Mouse (Mus musculus): Measurements from ENCODE around the gene Catspere2. TPM values are rescaled to one million over a fixed set of nuclear protein-coding genes. Genes with fewer than 3 reads are reported as not detected.
"Not testable (repeated sequence)": the region's sequence is repeated elsewhere in the genome, so short reads cannot be mapped to it uniquely, and the experiment has no call there.

Gene Catspere2
- polyA plus RNA-seq (2014; fragmentation: Nextera tagmentation; extraction: Ambion mirVana) = 0.10 and 0.15 TPM in 2 replicates

DNA sequence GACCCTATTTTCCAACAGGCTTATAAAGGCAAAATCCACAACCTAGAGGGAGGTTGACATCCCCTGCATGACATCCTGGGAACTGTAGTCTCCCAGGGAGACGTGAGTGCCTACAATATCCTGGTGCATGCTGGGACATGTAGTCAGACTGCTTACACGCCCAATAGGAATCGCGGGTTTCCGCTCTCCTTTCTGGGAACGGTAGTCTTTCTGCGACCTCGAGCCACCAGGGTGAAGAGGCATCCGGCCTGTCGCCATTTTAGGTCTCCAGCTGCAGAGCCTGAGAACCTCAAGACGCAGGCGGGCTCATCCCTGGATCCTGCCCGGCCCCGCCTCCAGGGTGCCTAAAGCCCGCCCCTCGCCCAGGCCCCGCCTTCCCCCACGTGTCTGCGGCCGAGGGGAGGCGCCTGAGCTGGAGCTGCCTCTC lies at the start of gene Catspere2:
TSS of gene Catspere2 (plus strand) at position 400 of the 427 bp plus-strand sequence.
- DNase-seq (ENCODE audit: low spot score) = peak; percentile 96
- under 1% methylated on average over 20 of the region's 21 CpGs for WGBS
- H3K9me3 ChIP-seq (replicated peaks; ENCODE audit: control insufficient read depth, low read length); H3K36me3 ChIP-seq (replicated peaks; ENCODE audit: control insufficient read depth, insufficient read depth, low read depth, low read length); H3K27me3 ChIP-seq (ENCODE audit: control insufficient read depth, insufficient read depth, low read length); H3K4me1 ChIP-seq (ENCODE audit: control insufficient read depth, insufficient read depth, low read length); H3K27ac ChIP-seq (replicated peaks; ENCODE audit: low read depth, low read length): not testable (repeated sequence)
- 0 out of 2 replicates have a peak within 1 kb of the TSS, but pooled peaks have one; percentile 18 for H3K9ac ChIP-seq (replicated peaks; ENCODE audit: low read length)
- H3K4me2 ChIP-seq (ENCODE audit: low read depth, low read length) = peak within 1 kb of the TSS; percentile 53
- peak within 1 kb of the TSS; percentile 56 for H3K4me3 ChIP-seq (ENCODE audit: low read depth, low read length)
- peak; percentile 99 for ATAC-seq (replicated peaks; ENCODE audit: insufficient number of reproducible peaks, low FRiP score, low TSS enrichment, low read depth)

DNA sequence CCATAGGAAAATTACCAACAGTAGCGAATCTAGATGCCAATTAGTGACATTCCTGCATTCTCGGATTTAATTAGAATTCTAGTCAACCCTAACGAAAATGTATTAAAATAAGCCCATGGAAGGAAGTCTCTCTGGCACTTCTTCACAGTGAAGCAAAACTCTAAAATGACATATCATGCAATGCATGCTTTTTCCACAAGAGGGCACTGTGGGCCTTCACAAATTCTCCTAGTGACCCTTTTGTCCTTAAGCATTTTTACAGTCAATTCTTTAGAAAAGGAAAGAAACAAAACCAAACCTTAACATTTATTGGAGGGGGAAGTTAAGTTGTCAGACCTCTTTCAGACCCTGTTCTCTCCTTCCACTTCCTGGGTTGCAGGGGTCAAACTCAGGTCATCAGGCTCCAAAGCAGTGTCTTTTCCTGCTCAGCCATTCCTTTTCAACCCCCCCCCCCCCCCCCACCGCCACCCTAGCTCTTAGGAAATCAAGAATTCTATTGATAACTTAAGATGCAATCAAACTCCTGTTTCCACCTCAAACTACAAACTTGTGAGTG lies 42.7 kb upstream of the Catspere2 start:
- not testable (repeated sequence) for H3K36me3 ChIP-seq (replicated peaks; ENCODE audit: control insufficient read depth, insufficient read depth, low read depth, low read length); H3K9me3 ChIP-seq (replicated peaks; ENCODE audit: control insufficient read depth, low read length); H3K27ac ChIP-seq (replicated peaks; ENCODE audit: low read depth, low read length); H3K4me2 ChIP-seq (ENCODE audit: low read depth, low read length); H3K27me3 ChIP-seq (ENCODE audit: control insufficient read depth, insufficient read depth, low read length); H3K4me3 ChIP-seq (ENCODE audit: low read depth, low read length); ATAC-seq (replicated peaks; ENCODE audit: insufficient number of reproducible peaks, low FRiP score, low TSS enrichment, low read depth); H3K9ac ChIP-seq (replicated peaks; ENCODE audit: low read length); H3K4me1 ChIP-seq (ENCODE audit: control insufficient read depth, insufficient read depth, low read length)
- peak; percentile 10 for DNase-seq (ENCODE audit: low spot score)
- 5% methylated on average over 3 of the region's 4 CpGs for WGBS

DNA sequence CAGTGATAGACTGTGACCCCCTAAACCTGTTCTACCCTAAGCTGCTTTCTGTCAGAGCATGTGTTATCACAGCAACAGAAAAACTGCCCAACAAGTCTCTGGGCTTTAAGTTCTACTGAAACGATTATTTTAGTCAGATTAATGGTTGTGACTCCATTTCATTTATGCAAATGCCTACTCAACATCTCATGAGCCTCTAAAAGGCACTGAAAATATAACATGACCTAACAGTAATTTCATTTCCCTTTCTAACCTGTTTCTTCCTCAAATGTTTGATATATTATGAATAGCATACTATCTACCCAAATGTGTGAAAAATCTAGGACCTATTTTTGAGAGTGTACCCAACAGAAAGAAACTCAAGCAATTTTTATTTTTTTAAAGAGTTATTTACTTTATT lies 1.9 kb upstream of the Catspere2 start:
- H3K4me2 ChIP-seq (ENCODE audit: low read depth, low read length) = no peak overlapping the region
- no peaks in the 10 kb centered on the region for H3K4me1 ChIP-seq (ENCODE audit: control insufficient read depth, insufficient read depth, low read length)
- H3K9ac ChIP-seq (replicated peaks; ENCODE audit: low read length) = no peak overlapping the region
- WGBS = 57% methylated on average over 1 of the region's 1 CpGs
- DNase-seq (ENCODE audit: low spot score) = no peak
- ATAC-seq (replicated peaks; ENCODE audit: insufficient number of reproducible peaks, low FRiP score, low TSS enrichment, low read depth) = no peak
- no peaks in the 10 kb centered on the region for H3K36me3 ChIP-seq (replicated peaks; ENCODE audit: control insufficient read depth, insufficient read depth, low read depth, low read length)
- no peak overlapping the region for H3K27ac ChIP-seq (replicated peaks; ENCODE audit: low read depth, low read length)
- H3K9me3 ChIP-seq (replicated peaks; ENCODE audit: control insufficient read depth, low read length) = no peaks in the 10 kb centered on the region
- H3K27me3 ChIP-seq (ENCODE audit: control insufficient read depth, insufficient read depth, low read length) = no peaks in the 10 kb centered on the region
- no peak overlapping the region for H3K4me3 ChIP-seq (ENCODE audit: low read depth, low read length)

DNA sequence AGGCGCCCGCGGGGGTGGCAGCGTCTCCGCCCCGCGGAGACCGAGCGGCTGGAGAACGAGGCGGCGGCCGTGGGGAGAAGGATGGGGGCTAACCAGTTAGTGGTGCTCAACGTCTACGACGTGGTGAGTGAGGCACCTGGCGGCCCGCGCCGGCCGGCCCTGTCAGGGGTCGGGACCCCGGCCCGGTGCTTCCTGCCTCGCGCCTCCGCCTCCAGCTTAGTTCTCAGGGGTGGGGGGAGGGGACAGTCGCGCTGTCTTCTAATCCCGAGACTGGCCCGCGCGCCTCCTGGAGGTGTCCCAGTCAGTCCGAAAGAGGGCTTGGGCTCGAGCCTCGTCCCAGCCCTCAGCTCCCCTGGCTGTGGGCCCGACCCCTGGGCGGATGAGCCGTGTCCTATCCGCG lies 359 bp downstream of the Catspere2 start:
- H3K27me3 ChIP-seq (ENCODE audit: control insufficient read depth, insufficient read depth, low read length); DNase-seq (ENCODE audit: low spot score); H3K4me1 ChIP-seq (ENCODE audit: control insufficient read depth, insufficient read depth, low read length); H3K36me3 ChIP-seq (replicated peaks; ENCODE audit: control insufficient read depth, insufficient read depth, low read depth, low read length); H3K9me3 ChIP-seq (replicated peaks; ENCODE audit: control insufficient read depth, low read length); H3K27ac ChIP-seq (replicated peaks; ENCODE audit: low read depth, low read length): not testable (repeated sequence)
- Histone ChIP-seq H3K9ac (replicated peaks; ENCODE audit: low read length) (0 out of 2 replicates have a peak overlapping the region, but pooled peaks have one; percentile 18), H3K4me2 (ENCODE audit: low read depth, low read length) (peak overlapping the region; percentile 53), H3K4me3 (ENCODE audit: low read depth, low read length) (peak overlapping the region; percentile 56)
- 0% methylated on average over 24 of the region's 41 CpGs for WGBS
- ATAC-seq (replicated peaks; ENCODE audit: insufficient number of reproducible peaks, low FRiP score, low TSS enrichment, low read depth) = peak; percentile 58

DNA sequence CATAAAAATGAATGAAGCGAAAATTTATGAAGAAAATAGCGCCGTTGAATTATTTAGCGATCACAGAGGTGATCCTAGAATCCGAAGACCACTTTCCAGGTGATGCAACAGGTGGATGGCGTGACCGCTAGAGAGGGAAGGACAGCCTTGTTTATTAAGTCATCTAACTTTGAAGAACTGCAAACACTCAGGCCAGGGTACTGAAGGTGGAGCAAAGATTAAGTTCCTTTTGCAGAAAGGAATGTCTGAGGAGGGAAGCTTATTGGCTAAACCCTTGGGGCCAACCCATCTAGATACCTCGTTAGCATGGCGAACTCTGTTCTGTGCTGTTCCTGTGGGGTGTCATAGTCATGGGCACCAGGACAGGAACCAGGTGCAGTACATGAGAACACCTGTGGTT lies 983 bp downstream of the Catspere2 start:
- H3K4me3 ChIP-seq (ENCODE audit: low read depth, low read length) = no peak overlapping the region
- no peak overlapping the region; the same call in 1 of the 2 replicates for H3K4me2 ChIP-seq (ENCODE audit: low read depth, low read length)
- DNase-seq (ENCODE audit: low spot score) = no peak

DNA sequence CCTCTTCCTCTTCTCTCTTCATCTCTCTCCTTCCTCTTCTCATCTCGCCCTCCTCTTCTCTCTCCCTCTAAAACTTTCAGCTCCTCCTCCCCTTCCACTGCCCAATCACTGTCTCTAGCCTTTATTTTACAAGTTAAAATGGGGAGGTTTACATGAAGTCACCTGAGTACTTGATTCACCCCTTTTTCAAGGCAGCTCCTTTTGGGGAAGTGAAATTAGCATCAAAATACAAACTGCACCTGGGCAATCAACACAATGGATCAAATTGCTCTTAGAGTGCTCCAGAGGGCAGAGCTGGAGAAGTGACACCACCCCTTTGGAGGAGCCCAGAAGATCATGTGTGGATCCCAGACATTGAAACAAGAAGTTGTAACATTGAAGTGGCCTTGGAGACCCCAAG lies 4.3 kb downstream of the Catspere2 start:
- H3K36me3 ChIP-seq (replicated peaks; ENCODE audit: control insufficient read depth, insufficient read depth, low read depth, low read length); H3K9ac ChIP-seq (replicated peaks; ENCODE audit: low read length); H3K27ac ChIP-seq (replicated peaks; ENCODE audit: low read depth, low read length); H3K27me3 ChIP-seq (ENCODE audit: control insufficient read depth, insufficient read depth, low read length); H3K4me3 ChIP-seq (ENCODE audit: low read depth, low read length); H3K4me1 ChIP-seq (ENCODE audit: control insufficient read depth, insufficient read depth, low read length); H3K9me3 ChIP-seq (replicated peaks; ENCODE audit: control insufficient read depth, low read length); H3K4me2 ChIP-seq (ENCODE audit: low read depth, low read length); ATAC-seq (replicated peaks; ENCODE audit: insufficient number of reproducible peaks, low FRiP score, low TSS enrichment, low read depth); DNase-seq (ENCODE audit: low spot score): not testable (repeated sequence)
- 79% methylated on average over 1 of the region's 1 CpGs for WGBS

More for the DNA sequence above, 983 bp downstream of the Catspere2 start:
- Histone ChIP-seq H3K9me3 (replicated peaks; ENCODE audit: control insufficient read depth, low read length) (no peaks in the 10 kb centered on the region), H3K9ac (replicated peaks; ENCODE audit: low read length) (no peak overlapping the region), H3K4me1 (ENCODE audit: control insufficient read depth, insufficient read depth, low read length) (no peaks in the 10 kb centered on the region), H3K27ac (replicated peaks; ENCODE audit: low read depth, low read length) (no peak overlapping the region), H3K36me3 (replicated peaks; ENCODE audit: control insufficient read depth, insufficient read depth, low read depth, low read length) (no peaks in the 10 kb centered on the region), H3K27me3 (ENCODE audit: control insufficient read depth, insufficient read depth, low read length) (no peaks in the 10 kb centered on the region)
- 67% methylated on average over 9 of the region's 9 CpGs for WGBS
- ATAC-seq (replicated peaks; ENCODE audit: insufficient number of reproducible peaks, low FRiP score, low TSS enrichment, low read depth) = no peak

DNA sequence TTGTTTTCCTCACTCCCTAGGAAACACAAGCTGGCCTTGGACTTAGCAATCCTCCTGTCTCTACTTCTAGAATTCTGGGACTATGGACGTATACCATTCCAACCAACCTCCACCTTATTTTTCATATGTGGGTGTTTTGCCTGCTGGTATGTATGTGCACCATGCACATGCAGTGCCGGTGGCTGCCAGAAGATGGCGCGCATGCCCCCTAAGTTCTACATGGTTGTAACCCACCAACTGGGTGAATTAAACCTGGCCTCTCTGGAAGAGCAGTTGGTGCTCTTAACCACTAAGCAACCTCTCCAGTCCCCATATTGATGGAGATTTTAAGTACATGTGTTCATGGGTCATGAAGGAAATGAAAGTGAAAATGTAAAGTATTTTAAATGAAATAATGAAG lies 89.6 kb downstream of the Catspere2 start:
- H3K4me3 ChIP-seq (ENCODE audit: low read depth, low read length); H3K9ac ChIP-seq (replicated peaks; ENCODE audit: low read length); H3K27ac ChIP-seq (replicated peaks; ENCODE audit: low read depth, low read length); ATAC-seq (replicated peaks; ENCODE audit: insufficient number of reproducible peaks, low FRiP score, low TSS enrichment, low read depth); H3K4me2 ChIP-seq (ENCODE audit: low read depth, low read length); H3K27me3 ChIP-seq (ENCODE audit: control insufficient read depth, insufficient read depth, low read length); H3K36me3 ChIP-seq (replicated peaks; ENCODE audit: control insufficient read depth, insufficient read depth, low read depth, low read length); DNase-seq (ENCODE audit: low spot score); H3K9me3 ChIP-seq (replicated peaks; ENCODE audit: control insufficient read depth, low read length); H3K4me1 ChIP-seq (ENCODE audit: control insufficient read depth, insufficient read depth, low read length): not testable (repeated sequence)
- WGBS = 58% methylated on average over 4 of the region's 4 CpGs

DNA sequence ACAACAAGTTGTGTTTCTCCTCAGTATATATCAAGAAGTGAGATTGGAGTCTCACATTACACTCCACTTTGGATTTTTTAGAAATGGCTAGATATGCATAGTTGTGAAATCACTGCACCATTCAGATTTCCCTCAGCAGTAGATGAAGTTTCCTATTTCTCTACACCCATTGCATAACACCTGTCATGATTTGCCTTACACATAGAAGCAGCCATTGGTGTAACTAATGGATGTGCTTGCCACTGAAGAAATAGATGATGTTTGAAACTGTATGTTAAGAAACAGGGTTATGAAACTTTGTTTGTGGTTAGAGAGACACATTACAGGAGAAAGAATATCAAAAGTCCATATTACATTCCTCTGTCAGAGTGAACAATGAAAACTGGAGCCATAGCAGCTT lies 114.6 kb downstream of the Catspere2 start:
- H3K4me3 ChIP-seq (ENCODE audit: low read depth, low read length); H3K36me3 ChIP-seq (replicated peaks; ENCODE audit: control insufficient read depth, insufficient read depth, low read depth, low read length); H3K4me1 ChIP-seq (ENCODE audit: control insufficient read depth, insufficient read depth, low read length); H3K4me2 ChIP-seq (ENCODE audit: low read depth, low read length); DNase-seq (ENCODE audit: low spot score); H3K27me3 ChIP-seq (ENCODE audit: control insufficient read depth, insufficient read depth, low read length); H3K9me3 ChIP-seq (replicated peaks; ENCODE audit: control insufficient read depth, low read length); H3K27ac ChIP-seq (replicated peaks; ENCODE audit: low read depth, low read length); ATAC-seq (replicated peaks; ENCODE audit: insufficient number of reproducible peaks, low FRiP score, low TSS enrichment, low read depth); H3K9ac ChIP-seq (replicated peaks; ENCODE audit: low read length): not testable (repeated sequence)

All from embryonic facial prominence, embryonic 11.5 days (tissue).